In genomic region chr11:22809465-22810096, GRCm38 (mm10) we compare ENCODE assay signal across 1 mouse cellular context.
TF ChIP-seq lines count a peak whose summit lies in the region.

No protein-coding gene starts in this region.

TF ChIP-seq in MEL, 35 proteins besides CTCF, POLR2A, EP300 and RAD21 (continued from another document):
- TF ChIP-seq ZMIZ1 (IDR thresholded peaks at IDR 0.05; ENCODE audit: low read depth, low read length) (no peak), UBTF (IDR thresholded peaks at IDR 0.05; ENCODE audit: borderline replicate concordance, insufficient read depth, low read depth, low read length) (no peak), POLR2AphosphoS2 (IDR thresholded peaks at IDR 0.05; ENCODE audit: low read length) (no peak)
